Mouse (Mus musculus) heart, postnatal 10 days (tissue): ENCODE data around the gene Gm853. TPM values are rescaled to one million over a fixed set of nuclear protein-coding genes. Genes with fewer than 3 reads are reported as not detected.
"Not testable (repeated sequence)": the region's sequence is repeated elsewhere in the genome, so short reads cannot be mapped to it uniquely, and the experiment has no call there.

Experiments used
- DNase-seq, 2 experiments: peaks; one replicate each; pipeline ENCODE4 v3.0.0; 2021
- intact Hi-C: fragments of 180-260 bp; cut with DNase I; formaldehyde crosslinking; loops from one replicate; pipeline ENCODE4 v1.15.1; 2025
- total RNA-seq, 2 experiments: library from RNA; stranded (reverse); gene quantifications; 2 replicates each; pipeline ENCODE4 v1.2.3; 2021

Gene Gm853
- total RNA-seq, result not detected

DNA sequence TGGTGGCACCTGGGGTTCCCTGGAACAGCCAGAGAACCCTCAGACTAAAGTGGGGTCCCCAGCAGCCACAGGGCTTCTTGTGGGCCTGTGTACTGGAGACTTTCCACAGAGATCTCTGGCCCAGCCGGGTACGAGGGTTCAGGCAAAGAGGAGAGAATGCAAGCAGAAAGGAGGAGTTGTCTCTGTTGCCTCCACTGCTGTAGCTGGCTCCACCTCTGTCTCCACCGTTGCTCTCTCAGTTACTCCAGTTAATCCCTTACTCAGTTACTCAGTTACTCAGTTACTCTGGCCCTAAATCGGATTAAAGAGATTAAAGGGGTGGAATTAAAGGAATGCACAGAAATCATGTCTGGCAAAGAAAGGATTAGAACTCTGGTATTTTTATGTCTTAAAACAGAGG is at the start of gene Gm853:
TSS of gene Gm853 (minus strand) at position 223 of the 400 bp plus-strand sequence.
- intact Hi-C loops, result no loop called here
- DNase-seq, result no peak

- intact Hi-C loops, result no loop called here
- DNase-seq, result no peak
Measured at GRCm38 (mm10) chr4:130270611-130271347, 48.6 kb upstream of the Gm853 start.

DNA sequence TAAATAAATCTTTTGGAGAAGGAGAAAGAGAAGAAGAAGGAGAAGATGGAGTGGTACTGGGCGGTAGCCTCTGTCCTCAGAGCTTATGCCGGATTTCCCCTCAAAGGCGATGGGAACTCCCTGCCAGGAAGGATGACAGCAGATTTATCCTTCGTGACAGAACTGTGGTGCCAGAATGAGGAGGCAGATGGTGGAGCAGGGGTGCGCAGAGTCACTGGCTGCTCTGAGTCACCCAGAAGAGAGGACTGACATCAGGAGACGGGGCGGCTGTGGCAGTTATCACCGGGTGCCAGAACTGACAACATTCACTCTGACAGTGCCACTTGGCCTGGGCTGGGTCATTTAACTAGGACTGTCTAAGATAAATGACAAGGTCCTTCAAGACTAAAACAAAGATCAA is 47.9 kb upstream of the Gm853 start:
- intact Hi-C loops, result no loop called here
- DNase-seq, result no peak

GRCm38 (mm10) chr4:130268736-130269135 is 46.5 kb upstream of the Gm853 start:
- no peak for DNase-seq
- intact Hi-C loops, result no loop called here

GRCm38 (mm10) chr4:130267069-130267468 is 44.9 kb upstream of the Gm853 start:
- no peak for DNase-seq
- intact Hi-C loops, result no loop called here

DNA sequence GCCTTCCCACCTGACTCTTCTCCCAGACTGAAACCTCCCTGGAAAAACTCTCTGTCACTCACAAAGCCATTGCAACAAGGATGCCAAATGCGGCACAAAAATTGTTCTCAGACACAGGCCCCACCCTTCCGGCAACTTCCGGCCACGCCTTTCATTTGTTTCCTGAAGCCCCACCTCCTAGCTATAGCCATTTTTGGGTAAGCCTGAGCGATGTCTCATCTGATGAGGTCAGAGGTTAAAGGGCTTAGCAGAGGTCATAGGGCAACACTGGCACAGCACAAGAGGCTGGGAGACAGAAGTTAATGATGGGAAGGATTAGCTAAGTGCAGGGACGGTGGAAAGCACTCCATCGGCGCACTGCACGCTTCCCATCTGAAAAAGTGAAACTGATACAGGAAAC is 44.4 kb upstream of the Gm853 start:
- no peak for DNase-seq
- intact Hi-C loops, result no loop called here

DNA sequence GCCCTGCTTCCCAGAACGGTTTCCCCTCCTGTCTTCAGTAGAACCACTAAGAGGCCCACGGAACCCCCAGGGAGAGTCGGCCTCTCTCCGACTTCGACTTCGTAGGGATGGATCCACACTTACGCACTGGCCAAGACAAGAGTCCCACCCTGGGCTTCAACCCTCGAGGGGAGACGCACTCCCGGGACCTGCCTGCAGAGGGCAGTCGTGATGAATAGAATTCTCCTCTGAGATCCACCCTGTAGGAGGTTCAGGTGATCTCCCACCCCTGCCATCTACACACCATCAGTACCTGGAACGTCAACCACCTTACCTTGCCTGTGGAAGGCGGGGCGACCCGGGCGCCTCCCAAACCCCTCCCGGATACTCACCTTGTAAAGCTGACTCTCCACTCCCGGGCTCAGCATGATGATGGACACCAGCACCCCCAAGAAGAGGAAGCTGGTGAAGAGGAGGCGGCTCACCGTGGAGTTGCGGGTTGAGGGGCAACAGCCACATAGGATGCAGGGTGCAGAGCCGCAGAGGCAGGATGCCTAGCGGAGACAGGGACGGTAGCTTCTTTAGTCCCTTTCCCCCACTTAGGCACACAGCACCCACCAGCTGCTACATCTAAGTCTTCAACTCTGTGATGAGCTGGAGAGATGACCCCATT is 42.6 kb upstream of the Gm853 start:
- peak; percentile 65 to 83 for DNase-seq
- intact Hi-C loops, result loop anchor here (1.0 kb wide), 1 partner anchor 27 kb away; no protein-coding TSS in a partner anchor

- intact Hi-C loops, result loop anchor here (1.0 kb wide), 1 partner anchor 28 kb away; no protein-coding TSS in a partner anchor
- DNase-seq, result no peak
Measured at GRCm38 (mm10) chr4:130264131-130264530, 41.9 kb upstream of the Gm853 start.

- DNase-seq, result no peak
- intact Hi-C loops, result no loop called here
Measured at GRCm38 (mm10) chr4:130260406-130260805, 38.2 kb upstream of the Gm853 start.

- intact Hi-C loops, result no loop called here
- peak; percentile 19 to 30 for DNase-seq
Measured at GRCm38 (mm10) chr4:130252441-130253157, 30.4 kb upstream of the Gm853 start.

GRCm38 (mm10) chr4:130251763-130252162 is 29.6 kb upstream of the Gm853 start:
- intact Hi-C loops, result no loop called here
- DNase-seq, result no peak

DNA sequence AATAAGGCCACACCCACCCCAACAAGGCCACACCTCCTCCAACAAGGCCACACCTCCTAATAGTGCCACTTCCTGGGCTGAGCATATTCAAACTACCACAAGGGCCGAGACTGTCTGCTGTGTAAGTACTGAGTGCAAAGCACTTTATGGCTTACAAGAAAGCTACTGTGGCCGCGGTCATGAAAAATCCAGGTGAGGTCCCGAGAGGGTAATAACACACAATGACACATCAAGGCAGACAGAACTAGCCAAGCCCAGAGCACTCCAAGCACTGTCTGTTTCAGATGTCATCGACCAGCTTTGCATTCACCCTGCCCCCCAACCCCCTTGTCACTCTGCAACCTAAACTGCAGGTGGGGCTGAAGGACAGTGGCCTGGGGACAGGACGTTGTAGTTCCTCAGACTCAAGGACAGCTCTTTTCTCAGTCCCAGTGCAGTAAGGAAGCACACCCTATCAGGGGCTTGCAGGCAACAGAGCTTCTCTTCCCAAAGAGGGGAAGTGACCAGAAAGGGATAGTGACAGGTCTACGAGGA is 29.0 kb upstream of the Gm853 start:
- intact Hi-C loops, result no loop called here

GRCm38 (mm10) chr4:130248636-130249035 is 26.4 kb upstream of the Gm853 start:
- no peak for DNase-seq
- intact Hi-C loops, result loop anchor here (5.0 kb wide), 2 partner anchors 111 to 286 kb away; partner anchors contain the start of gene Hcrtr1

More for the DNA sequence above, 29.0 kb upstream of the Gm853 start:
- no peak for DNase-seq

DNA sequence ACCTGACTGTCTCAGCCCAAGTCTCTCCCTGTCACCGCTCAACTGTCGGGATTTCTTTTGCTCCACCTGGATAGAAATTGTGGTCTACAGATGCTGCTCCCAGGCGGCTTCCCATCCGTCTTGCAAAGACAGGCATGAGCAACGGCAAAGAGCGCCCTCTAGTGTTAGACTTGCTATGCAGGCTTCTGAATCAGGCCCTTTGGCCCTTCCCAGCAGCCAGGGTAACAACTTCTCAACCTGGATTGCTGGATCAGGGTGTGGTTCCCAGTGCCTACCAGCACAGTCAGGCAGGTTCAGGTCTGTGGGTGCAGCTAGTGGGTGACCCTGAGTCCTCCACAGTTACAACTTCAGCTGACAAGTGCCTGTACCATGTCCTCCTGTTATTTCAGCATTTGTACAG is 23.9 kb upstream of the Gm853 start:
- peak; percentile 72 to 85 for DNase-seq
- intact Hi-C loops, result loop anchor here (2.0 to 5.0 kb wide), 3 partner anchors 47 to 284 kb away; partner anchors contain the start of gene Hcrtr1

GRCm38 (mm10) chr4:130244749-130245148 is 22.5 kb upstream of the Gm853 start:
- intact Hi-C loops, result loop anchor here (5.0 kb wide), 2 partner anchors 107 to 282 kb away; partner anchors contain the start of gene Hcrtr1
- DNase-seq, result no peak

GRCm38 (mm10) chr4:130243621-130244020 is 21.4 kb upstream of the Gm853 start:
- intact Hi-C loops, DNase-seq: not testable (repeated sequence)

GRCm38 (mm10) chr4:130242956-130243355 is 20.8 kb upstream of the Gm853 start:
- no peak for DNase-seq
- intact Hi-C loops, result no loop called here

- DNase-seq, result no peak
- intact Hi-C loops, result no loop called here
Measured at GRCm38 (mm10) chr4:130240695-130241094, 18.5 kb upstream of the Gm853 start.

GRCm38 (mm10) chr4:130237607-130238006 is 15.4 kb upstream of the Gm853 start:
- DNase-seq, result no peak
- intact Hi-C loops, result no loop called here

DNA sequence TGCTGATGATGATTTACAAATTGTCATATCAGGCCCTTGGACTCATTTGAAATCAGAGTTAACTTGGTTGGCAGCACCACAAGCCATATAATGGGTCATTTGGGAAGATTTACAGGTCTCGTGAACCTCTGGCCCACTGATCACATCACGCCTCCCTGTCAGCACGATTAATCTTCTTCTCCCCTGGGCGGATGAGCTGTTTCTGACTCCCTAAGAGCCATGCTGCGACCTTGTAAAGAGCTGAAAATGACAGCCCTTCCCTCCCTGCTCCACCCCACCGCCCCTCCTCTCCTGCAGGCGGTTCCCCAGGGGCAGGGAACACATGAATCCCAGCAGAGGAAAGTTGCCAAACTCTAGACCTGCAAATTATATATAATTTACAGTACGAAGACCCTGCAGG is 14.2 kb upstream of the Gm853 start:
- intact Hi-C loops, result no loop called here

DNA sequence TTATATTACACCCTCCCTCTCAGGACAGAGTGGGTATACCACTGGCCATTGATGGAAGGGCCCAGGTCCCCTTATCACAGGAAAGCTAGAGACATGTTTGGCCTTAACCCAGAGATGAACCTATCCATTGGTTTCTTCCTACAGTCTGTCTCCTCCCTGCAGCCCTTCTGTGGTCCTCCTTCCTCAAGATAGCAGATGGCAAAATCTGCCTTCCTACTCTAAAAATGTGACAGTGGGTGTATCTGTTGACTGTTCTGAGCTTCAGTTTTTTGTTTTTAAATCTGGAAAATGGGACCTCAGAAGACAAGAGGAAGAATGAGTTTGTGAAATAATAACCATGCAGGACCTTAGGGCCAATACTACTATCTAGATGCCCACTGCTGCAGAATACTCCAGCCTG is 1.9 kb upstream of the Gm853 start:
- intact Hi-C loops, result no loop called here
- no peak for DNase-seq

More for the DNA sequence above, 14.2 kb upstream of the Gm853 start:
- DNase-seq, result no peak
